Mouse (Mus musculus): ENCODE results near the gene Armc7.
A peak's percentile ranks its signal among the peaks of the same experiment; 100 is the strongest.
"Not testable (repeated sequence)": the region's sequence is repeated elsewhere in the genome, so short reads cannot be mapped to it uniquely, and the experiment has no call there.

The Armc7 gene

GRCm38 (mm10) chr11:115454822-115455221 is 20.6 kb upstream of the Armc7 start:
- DNase-seq (ENCODE audit: low spot score in 2 of 2), result not testable (repeated sequence)

GRCm38 (mm10) chr11:115455619-115456018 is 19.8 kb upstream of the Armc7 start:
- DNase-seq (ENCODE audit: low spot score in 2 of 2), result no peak

DNA sequence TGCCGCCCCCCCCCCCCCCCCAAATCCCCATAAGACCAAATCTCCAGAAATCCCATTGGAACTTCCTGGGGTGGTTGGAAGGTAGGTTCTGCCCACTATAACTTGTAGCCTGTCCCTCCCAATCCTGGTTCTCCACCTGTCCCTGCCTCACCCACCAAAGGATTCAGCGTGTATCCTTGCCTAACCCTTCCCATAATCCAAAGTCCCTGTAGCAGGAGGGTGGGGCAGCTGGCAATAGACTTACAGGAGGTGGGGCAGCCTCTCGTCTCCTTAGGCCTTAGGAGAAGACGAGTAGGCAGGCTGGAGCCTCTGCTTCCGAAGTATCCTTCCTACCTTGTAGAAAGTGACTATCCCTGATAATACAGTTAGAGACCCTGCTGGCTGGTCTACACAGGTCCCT is 19.3 kb upstream of the Armc7 start:
- no peak for DNase-seq (ENCODE audit: low spot score in 2 of 2)

DNA sequence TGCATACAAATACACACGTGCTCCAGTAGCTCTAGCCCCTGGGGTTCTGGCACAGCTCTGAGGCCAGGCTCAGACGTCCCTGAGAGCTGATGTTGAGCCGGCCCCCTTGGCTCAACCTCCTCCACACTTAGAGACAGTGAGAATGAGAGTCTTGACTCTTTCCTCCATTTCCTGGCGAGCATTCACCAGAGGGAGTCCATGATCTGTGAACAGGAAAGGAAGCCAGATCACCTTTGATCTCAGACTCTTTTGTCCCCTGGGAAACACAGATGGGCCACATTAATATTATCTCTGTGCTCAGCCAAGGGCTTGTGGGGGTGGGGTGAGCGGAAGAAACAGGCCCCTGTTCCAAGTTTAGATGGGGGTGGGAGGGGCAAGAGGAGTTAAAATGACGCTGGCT is 18.1 kb upstream of the Armc7 start:
- DNase-seq (ENCODE audit: low spot score in 2 of 2), result no peak

DNA sequence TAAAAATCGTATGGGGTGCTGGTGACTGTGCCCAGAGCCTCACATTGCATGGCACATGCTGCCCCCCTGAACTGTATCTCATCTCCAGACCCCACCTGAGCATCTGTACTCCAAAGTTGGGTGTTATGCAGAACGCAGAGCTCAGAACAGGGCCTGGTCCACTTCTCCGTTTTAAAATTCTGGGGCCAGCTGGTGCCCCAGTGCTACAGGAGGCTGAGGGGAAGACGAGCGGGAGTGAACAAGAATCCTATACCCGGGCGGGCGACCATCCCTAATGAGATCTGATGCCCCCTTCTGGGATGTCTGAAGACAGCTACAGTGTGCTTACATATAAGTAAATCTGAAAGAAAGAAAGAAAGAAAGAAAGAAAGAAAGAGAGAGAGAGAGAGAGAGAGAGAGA is 14.5 kb upstream of the Armc7 start:
- DNase-seq (ENCODE audit: low spot score in 2 of 2), result no peak

- no peak for DNase-seq (ENCODE audit: low spot score in 2 of 2)
Observed at GRCm38 (mm10) chr11:115461846-115462242, 13.6 kb upstream of the Armc7 start.

DNA sequence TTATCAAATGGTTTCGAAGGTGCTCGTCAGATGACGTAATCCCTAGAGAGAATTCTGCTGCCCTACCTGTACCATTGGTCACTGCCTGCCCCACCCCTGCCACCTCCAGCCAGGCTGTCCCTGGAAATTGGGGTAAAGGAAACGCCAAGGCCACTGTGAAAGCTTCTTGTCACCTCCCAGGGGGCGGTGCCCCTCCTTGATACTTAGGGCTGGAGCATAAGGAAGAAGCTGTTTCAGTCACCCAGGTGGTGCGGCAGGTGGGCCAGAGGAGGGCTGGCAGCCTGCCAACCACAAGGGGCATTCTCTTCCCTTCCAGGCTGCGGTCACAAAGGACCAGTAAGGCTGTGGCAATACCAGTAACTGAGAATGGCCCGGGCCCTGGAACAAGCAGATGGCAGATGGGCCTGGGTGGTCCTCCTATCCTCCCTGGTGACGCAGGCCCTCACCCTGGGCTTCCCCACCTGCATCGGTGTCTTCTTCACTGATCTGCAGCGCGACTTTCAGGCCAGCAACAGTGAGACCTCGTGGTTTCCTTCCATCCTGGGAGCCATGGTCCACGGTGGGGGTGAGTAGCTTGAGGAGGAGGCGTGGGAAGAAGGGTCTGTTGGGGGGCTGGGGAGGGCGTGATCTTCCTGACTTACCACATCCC is 13.1 kb upstream of the Armc7 start, which contains the start of gene Slc16a5:
Slc16a5 (plus strand) TSS at position 232 of the 649 bp plus-strand sequence.
- DNase-seq (ENCODE audit: low spot score in 2 of 2), result no peak

DNA sequence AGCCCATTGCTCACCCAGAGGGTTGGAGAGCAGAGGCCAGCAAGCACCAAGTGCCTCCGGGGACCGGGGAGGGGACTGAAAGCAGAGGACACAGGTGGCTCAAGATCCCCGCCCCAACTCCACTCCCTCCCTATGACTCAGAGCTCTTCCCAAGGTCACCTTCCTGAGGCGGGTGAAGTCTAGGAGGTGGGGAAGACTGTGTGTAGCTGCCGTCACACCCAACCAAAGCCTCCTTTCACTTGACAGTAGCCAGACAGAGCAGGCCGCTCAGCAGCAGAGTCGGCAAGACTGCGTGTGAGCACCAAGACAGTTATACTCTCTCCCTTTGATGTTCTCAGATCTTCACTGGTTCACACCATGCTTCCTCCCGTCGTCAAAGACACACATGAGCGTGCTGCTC is 12.1 kb upstream of the Armc7 start:
- no peak for DNase-seq (ENCODE audit: low spot score in 2 of 2)

GRCm38 (mm10) chr11:115464851-115465250 is 10.6 kb upstream of the Armc7 start:
- no peak for DNase-seq (ENCODE audit: low spot score in 2 of 2)

- no peak for DNase-seq (ENCODE audit: low spot score in 2 of 2)
Observed at GRCm38 (mm10) chr11:115467217-115467618, 8.2 kb upstream of the Armc7 start.

GRCm38 (mm10) chr11:115472183-115472582 is 3.3 kb upstream of the Armc7 start:
- DNase-seq (ENCODE audit: low spot score in 2 of 2), result no peak

GRCm38 (mm10) chr11:115473626-115474275 is 1.7 kb upstream of the Armc7 start:
- DNase-seq (ENCODE audit: low spot score in 2 of 2), result peak; percentile 95 to 96

DNA sequence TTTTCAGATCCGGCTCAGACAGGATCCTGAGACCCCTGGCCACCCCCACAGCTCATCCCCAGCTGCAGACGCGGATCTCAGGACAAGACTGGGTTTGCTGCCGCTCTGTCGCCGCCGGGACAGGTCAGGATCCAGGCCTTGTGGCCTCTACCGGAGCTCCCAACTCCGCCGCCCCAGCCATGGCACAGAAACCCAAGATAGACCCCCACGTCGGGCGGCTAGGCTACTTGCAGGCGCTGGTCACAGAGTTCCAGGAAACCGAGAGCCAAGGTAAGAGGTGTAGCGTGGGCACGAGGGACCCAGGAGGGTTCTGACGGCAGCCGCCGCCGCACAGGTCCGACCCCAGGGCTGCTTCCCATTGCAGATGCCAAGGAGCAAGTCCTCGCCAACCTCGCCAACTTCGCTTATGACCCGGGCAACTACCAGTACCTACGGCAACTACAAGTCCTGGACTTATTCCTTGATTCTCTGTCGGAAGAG is 331 bp downstream of the Armc7 start:
- no peak for DNase-seq (ENCODE audit: low spot score in 2 of 2)

- DNase-seq (ENCODE audit: low spot score in 2 of 2), result not testable (repeated sequence)
Observed at GRCm38 (mm10) chr11:115476630-115477029, 1.2 kb downstream of the Armc7 start.

- DNase-seq (ENCODE audit: low spot score in 2 of 2), result not testable (repeated sequence)
Observed at GRCm38 (mm10) chr11:115477388-115477787, 1.9 kb downstream of the Armc7 start.

DNA sequence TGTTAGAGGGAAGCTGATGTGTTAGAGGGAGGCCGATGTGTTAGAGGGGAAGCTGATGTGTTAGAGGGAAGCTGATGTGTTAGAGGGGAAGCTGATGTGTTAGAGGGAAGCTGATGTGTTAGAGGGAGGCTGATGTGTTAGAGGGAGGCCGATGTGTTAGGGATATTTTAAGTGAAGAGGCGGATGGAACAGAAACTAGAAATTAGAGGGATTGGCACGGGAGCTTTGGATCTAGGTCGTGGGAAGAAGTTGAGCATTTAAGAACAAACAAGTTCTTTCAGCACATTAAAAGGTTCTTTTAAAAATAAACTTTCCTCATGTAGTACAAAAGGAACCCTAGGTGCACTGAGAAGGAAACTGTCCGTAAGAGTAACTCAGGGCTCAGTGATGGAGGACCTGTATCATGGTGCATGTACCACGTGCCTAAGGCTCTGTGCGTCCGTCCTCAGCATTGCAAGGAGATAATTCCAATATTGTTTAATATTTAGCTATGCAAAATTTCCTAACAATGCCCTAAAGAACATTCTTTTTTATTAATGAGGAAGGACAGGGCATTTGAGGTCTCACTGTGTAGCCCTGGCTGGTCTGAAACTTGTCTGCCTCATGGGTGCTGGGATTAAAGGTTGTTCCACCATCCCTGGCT is 3.0 kb downstream of the Armc7 start:
- DNase-seq (ENCODE audit: low spot score in 2 of 2), result no peak

- no peak for DNase-seq (ENCODE audit: low spot score in 2 of 2)
Observed at GRCm38 (mm10) chr11:115481553-115482259, 6.2 kb downstream of the Armc7 start.

GRCm38 (mm10) chr11:115483278-115483677 is 7.8 kb downstream of the Armc7 start:
- no peak for DNase-seq (ENCODE audit: low spot score in 2 of 2)

- peak; percentile 84 to 88 for DNase-seq (ENCODE audit: low spot score in 2 of 2)
Observed at GRCm38 (mm10) chr11:115483726-115484125, 8.3 kb downstream of the Armc7 start.

GRCm38 (mm10) chr11:115485155-115485554 is 9.7 kb downstream of the Armc7 start:
- DNase-seq (ENCODE audit: low spot score in 2 of 2), result no peak

DNA sequence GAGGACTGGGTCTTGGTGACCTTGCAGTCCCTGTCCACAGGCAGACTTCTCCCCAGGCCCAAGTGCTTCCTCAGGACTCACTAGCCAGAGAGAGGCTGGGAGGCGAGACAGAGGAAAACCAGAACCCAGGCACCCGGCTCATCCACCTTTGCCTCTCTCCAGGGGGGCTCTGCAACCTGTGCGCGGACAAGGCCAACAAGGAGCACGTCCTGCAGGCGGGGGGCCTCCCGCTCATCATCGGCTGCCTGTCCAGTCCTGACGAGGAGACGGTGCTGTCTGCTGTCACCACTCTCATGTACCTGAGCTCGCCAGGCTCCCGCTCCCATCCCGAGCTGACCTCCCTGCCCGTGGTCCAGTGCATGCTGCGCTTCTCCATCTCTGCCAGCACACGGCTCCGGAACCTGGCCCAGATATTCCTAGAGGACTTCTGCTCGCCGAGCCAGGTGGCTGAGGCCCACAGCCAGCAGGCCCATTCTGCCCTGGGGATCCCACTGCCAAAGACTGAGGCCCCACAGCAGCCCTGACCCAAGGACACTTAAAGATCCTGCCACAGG is 13.2 kb downstream of the Armc7 start:
- no peak for DNase-seq (ENCODE audit: low spot score in 2 of 2)

Measured in spleen, postnatal 10 days (tissue).